Mouse (Mus musculus) monocyte, adult 2 months (primary cell): Measurements from ENCODE around the gene Olfr789.

Experiments
- DNase-seq, 2 experiments: peaks; one replicate each; pipeline ENCODE4 v3.0.0; 2022; ENCODE audit warnings: low spot score in 2 of 2, low read depth in 1 of 2

Olfr789 gene

GRCm38 (mm10) chr10:129484452-129484851 lies at the start of gene Olfr789:
Olfr789 (plus strand) TSS chr10:129484752.
- no peak for DNase-seq

GRCm38 (mm10) chr10:129461562-129461961 lies 23.0 kb upstream of the Olfr789 start, which contains the start of gene Olfr787:
Olfr787 (plus strand) TSS chr10:129461862.
- no peak for DNase-seq

GRCm38 (mm10) chr10:129470698-129471097 lies 13.9 kb upstream of the Olfr789 start, which contains the start of gene Olfr788:
Olfr788 (plus strand) TSS chr10:129470998.
- no peak for DNase-seq

GRCm38 (mm10) chr10:129473256-129473655 lies 11.3 kb upstream of the Olfr789 start:
- no peak for DNase-seq

- DNase-seq = no peak
These were observed 10.8 kb upstream of the Olfr789 start for GRCm38 (mm10) chr10:129473723-129474122.

- DNase-seq = no peak
These were observed 5.5 kb downstream of the Olfr789 start for GRCm38 (mm10) chr10:129490101-129490500.

- no peak for DNase-seq
These were observed 13.6 kb downstream of the Olfr789 start, which contains the start of gene Olfr790 for GRCm38 (mm10) chr10:129498192-129498591. Olfr790 (plus strand) TSS chr10:129498492.

GRCm38 (mm10) chr10:129521492-129521891 lies 36.9 kb downstream of the Olfr789 start, which contains the start of gene Olfr791:
Olfr791 (plus strand) TSS chr10:129521792.
- DNase-seq = no peak

GRCm38 (mm10) chr10:129538862-129539261 lies 54.3 kb downstream of the Olfr789 start, which contains the start of gene Olfr792:
Olfr792 (plus strand) TSS chr10:129539162.
- no peak for DNase-seq
